Mouse (Mus musculus): ENCODE measurements around the gene Phf24. TPM values are rescaled to one million over a fixed set of nuclear protein-coding genes. Genes with fewer than 3 reads are reported as not detected.

Phf24 gene
- not detected for polyA plus RNA-seq (2017; shearing (Covaris generic))

DNA sequence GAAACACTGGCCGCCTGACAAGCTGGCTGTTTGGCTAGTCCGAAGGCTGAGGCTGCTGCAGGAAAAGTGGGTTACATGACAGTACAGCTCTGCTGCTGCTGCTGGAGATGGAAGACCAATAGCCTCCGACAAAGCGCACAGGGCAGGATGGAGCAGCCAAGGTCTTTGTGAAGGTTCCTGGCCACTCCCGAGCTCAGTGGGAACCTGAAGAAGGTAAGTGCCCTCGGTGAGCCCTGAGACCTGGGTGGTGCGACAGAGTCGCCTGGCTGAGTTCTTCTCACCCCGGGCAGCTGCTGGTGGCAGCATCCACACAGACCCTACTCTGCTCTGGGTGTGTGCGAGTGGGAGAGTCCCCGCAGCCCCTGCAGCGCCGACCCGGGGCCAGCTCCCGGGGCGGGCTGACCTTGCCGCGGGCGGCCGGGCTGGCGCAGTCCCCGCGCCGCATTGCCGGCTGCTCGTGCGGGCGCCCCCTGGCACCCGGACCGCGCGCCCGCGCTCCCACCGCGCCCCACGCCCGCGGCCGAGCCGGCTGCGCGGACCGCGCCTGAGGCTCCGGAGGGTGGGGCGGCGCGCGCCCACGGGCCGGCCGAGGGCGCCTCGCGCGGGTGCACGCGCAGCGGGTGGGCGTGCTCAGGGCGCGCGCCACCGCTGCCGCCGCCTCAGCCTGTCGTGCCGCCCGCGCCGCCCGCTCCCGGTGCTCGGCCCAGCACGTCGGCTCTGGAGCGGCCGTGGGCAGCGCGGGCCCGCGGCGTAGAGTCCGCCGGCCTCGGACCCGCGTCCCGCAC, at the start of gene Phf24:
TSS of gene Phf24 (plus strand) at position 44 of the 785 bp plus-strand sequence.

DNA sequence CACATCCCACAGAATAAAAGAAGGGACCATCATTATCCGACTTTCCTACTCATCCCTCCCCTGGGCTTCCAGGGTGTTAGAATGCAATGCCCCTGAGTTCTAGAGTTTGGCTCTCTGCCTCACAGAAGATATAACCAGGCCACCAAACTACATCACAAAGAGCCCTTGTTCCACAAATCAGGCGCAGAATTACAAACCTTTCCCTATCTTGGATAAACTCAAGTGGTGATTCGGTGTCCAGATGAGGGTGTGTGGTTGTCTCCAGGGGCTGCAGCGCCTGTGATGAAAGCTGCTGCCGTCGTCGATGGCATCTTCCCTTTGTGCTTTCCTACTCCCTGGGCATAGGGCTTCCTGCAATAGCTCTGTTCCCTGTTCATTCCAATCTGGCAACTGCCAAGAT, 42.3 kb upstream of the Phf24 start, which contains the start of gene Fam205c:
TSS of gene Fam205c (minus strand) at position 101 of the 400 bp plus-strand sequence.

DNA sequence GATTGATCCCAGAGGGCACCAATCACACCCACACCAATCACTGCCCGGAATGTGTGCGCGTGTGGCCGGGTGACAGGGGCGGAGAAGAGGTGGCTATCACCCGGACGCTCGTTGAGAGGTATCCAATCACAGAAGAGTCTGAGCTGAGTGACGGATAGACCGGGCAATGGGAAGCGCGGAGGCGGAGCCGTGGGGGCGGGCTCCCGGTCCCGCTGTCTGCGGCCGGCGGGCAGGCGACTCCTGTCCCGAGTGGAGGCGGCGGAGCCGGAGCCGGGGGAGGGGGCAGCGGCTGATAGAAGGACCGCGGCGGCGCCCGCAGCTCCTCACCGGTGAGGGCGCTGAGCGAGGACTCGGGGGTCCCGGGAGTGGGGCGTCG, 33.2 kb downstream of the Phf24 start, which contains the start of gene Dnajb5:
TSS of gene Dnajb5 (plus strand) at position 139 of the 376 bp plus-strand sequence.

DNA sequence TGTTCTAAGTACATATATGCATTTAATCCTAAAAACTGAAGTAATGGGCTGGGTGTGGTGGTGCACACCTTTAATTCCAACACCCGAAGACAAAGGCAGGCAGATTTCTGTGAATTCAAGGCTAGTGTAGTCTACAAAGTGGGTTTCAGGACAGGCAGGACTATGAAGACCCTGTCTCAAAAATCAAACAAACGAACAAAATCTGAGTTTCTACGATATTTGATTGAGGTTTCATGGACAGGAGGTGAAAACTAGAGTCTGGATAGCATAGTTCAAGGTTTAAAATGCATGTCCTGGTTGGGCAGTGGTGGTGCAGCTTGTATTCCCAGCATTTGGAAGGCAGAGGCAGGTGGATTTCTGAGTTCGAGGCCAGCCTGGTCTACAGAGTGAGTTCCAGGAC, 52.8 kb downstream of the Phf24 start, which contains the start of gene 1700022I11Rik:
TSS of gene 1700022I11Rik (plus strand) at position 301 of the 400 bp plus-strand sequence.

Other genes starting within 250 kb of the Phf24 start
- not detected for gene 4930578G10Rik, start 181.1 kb upstream of the Phf24 start, polyA plus RNA-seq (2017; shearing (Covaris generic))
- gene Ccl19, start 160.1 kb upstream of the Phf24 start, polyA plus RNA-seq (2017; shearing (Covaris generic)), result not detected
- gene Ccl21a, start 142.7 kb upstream of the Phf24 start, polyA plus RNA-seq (2017; shearing (Covaris generic)), result not detected
- gene Fam205a1, start 62.8 kb upstream of the Phf24 start, polyA plus RNA-seq (2017; shearing (Covaris generic)), result not detected
- gene Gm12394, start 59.9 kb upstream of the Phf24 start, polyA plus RNA-seq (2017; shearing (Covaris generic)), result not detected
- not detected for gene Fam205c, start 42.4 kb upstream of the Phf24 start, polyA plus RNA-seq (2017; shearing (Covaris generic))
- 25.8 TPM for gene Dnajb5, start 33.2 kb downstream of the Phf24 start, polyA plus RNA-seq (2017; shearing (Covaris generic))
- gene 1700022I11Rik, start 52.9 kb downstream of the Phf24 start, polyA plus RNA-seq (2017; shearing (Covaris generic)), result not detected
- 244 TPM for gene Vcp, start 83.8 kb downstream of the Phf24 start, polyA plus RNA-seq (2017; shearing (Covaris generic))
- 13.0 TPM for gene Fancg, start 93.8 kb downstream of the Phf24 start, polyA plus RNA-seq (2017; shearing (Covaris generic))
- 39.3 TPM for gene Pigo, start 109.2 kb downstream of the Phf24 start, polyA plus RNA-seq (2017; shearing (Covaris generic))
- gene Stoml2, start 115.0 kb downstream of the Phf24 start, polyA plus RNA-seq (2017; shearing (Covaris generic)), result 66.8 TPM
- 6.5 TPM for gene Fam214b, start 129.6 kb downstream of the Phf24 start, polyA plus RNA-seq (2017; shearing (Covaris generic))
- 1.5 TPM for gene Unc13b, start 142.3 kb downstream of the Phf24 start, polyA plus RNA-seq (2017; shearing (Covaris generic))

Data from effector memory CD4-positive, alpha-beta T cell, adult 5 months (primary cell).